Mouse (Mus musculus): ENCODE measurements at regions not wholly inside any gene's neighbourhood (a gene's known extent, or its start where the extent isn't known, plus 50 kb on each side); places are given as distances from the start of the nearest gene placed in this dataset.

DNA sequence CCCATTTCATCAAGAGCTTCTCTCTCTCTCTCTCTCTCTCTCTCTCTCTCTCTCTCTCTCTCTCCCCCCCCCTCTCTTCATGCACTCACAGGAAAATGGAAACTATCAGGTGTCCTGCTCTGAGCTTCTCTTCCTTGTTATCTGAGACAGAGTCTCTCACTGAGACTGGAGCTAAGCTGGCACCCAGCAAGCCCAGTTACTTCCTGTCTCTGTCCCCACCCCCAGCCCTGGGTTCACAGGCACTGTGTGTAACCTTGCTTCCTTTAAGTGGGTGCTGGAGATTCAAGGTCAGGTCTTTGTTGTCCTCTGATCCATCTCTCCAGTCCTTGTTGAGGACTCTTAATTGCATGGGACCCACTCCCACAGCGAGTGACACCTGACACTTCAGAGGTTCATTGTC lies 203.7 kb upstream of the Ddx18 start:
- TF ChIP-seq CTCF (IDR thresholded peaks at IDR 0.05; ENCODE audit: extremely low read depth, insufficient read depth, low read length) (no peak), POLR2A (IDR thresholded peaks at IDR 0.05; ENCODE audit: extremely low read depth, insufficient read depth, low read length) (no peak)

All from cortical plate, adult 2 months (tissue).